Mouse (Mus musculus): ENCODE measurements at regions not wholly inside any gene's neighbourhood (a gene's known extent, or its start where the extent isn't known, plus 50 kb on each side); places are given as distances from the start of the nearest gene placed in this dataset.

DNA sequence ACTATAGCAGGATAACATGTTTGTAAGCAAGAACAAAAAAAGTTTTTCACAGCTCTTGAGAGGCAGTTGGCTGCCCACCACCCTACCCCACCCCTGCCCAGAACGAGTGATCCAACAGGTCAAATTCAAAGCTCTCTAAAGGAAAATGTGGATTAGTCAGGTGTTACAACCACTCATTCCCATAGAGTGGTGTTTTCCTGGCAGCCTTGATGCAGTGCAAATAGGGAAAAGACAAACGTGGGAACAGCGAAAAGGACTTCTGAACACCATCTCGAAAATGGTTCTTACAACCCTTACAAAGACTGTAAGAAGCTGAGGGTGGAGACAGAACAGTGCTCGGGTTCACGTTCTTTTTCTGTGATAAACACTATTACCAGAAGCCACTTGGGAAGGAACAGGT, 523.8 kb downstream of the Gja1 start:
- DNase-seq (ENCODE audit: low spot score): no peak
- Histone ChIP-seq H3K27ac (ENCODE audit: low read depth, low read length) (no peak overlapping the region), H3K4me3 (ENCODE audit: low read depth, low read length) (no peak overlapping the region), H3K27me3 (ENCODE audit: control insufficient read depth, insufficient read depth, low read length) (no peaks in the 10 kb centered on the region), H3K9me3 (ENCODE audit: control insufficient read depth, low read length) (no peaks in the 10 kb centered on the region), H3K4me1 (replicated peaks; ENCODE audit: control insufficient read depth, insufficient read depth, low read length) (no peaks in the 10 kb centered on the region), H3K4me2 (replicated peaks; ENCODE audit: low read depth, low read length) (no peak overlapping the region), H3K9ac (ENCODE audit: low read depth, low read length) (no peak overlapping the region), H3K36me3 (ENCODE audit: control insufficient read depth, insufficient read depth, low read length) (no peaks in the 10 kb centered on the region)
- no peak for ATAC-seq (ENCODE audit: low FRiP score)
- 92% methylated on average over 6 of the region's 6 CpGs for WGBS

DNA sequence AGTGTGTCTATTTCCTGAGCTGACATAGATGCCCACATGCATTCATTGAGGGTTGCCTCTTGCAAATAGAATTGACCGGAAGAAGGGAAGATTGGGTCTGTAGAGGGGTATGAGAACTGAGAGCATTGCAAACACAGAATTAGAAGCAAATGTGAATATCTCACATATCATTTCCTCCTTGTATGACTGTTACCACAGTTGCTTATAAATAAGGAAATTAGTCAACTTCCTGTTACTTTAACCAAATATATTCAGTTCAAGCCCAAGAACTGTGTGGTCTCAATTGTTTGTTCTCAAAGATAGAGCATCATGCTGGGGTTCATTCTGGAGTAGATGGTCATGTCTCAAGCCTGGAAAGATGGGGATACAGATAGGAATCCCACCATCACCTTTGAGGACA, 535.6 kb downstream of the Gja1 start:
- no peak overlapping the region for H3K9ac ChIP-seq (ENCODE audit: low read depth, low read length)
- H3K4me2 ChIP-seq (replicated peaks; ENCODE audit: low read depth, low read length): no peak overlapping the region
- H3K36me3 ChIP-seq (ENCODE audit: control insufficient read depth, insufficient read depth, low read length): no peaks in the 10 kb centered on the region
- ATAC-seq (ENCODE audit: low FRiP score): no peak
- H3K27ac ChIP-seq (ENCODE audit: low read depth, low read length): no peak overlapping the region
- no peaks in the 10 kb centered on the region for H3K4me1 ChIP-seq (replicated peaks; ENCODE audit: control insufficient read depth, insufficient read depth, low read length)
- no peaks in the 10 kb centered on the region for H3K9me3 ChIP-seq (ENCODE audit: control insufficient read depth, low read length)
- 100% methylated on average over 1 of the region's 1 CpGs for WGBS
- no peak overlapping the region for H3K4me3 ChIP-seq (ENCODE audit: low read depth, low read length)
- no peak for DNase-seq (ENCODE audit: low spot score)
- no peaks in the 10 kb centered on the region for H3K27me3 ChIP-seq (ENCODE audit: control insufficient read depth, insufficient read depth, low read length)

DNA sequence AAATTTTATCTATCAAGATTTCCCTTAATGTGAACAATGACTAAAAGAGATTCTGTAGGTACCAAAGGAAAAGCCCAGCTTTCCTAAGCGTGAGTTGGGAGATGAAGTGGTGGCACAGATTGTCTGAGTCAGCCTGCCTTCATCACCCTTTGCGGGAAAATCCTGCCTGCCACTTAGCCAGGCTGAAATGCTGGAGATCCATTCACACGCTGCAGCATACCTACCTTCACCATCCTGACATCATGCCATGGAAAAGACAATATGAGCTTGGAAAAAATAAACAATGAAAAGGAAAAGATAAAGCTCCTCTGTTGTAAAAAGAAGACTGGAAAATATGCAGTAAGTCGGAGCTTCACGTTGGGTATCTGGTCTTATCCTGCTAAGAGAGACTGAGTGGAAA, 537.0 kb downstream of the Gja1 start:
- H3K27me3 ChIP-seq (ENCODE audit: control insufficient read depth, insufficient read depth, low read length): no peaks in the 10 kb centered on the region
- H3K27ac ChIP-seq (ENCODE audit: low read depth, low read length): no peak overlapping the region
- DNase-seq (ENCODE audit: low spot score) (no peak), ATAC-seq (ENCODE audit: low FRiP score) (no peak)
- H3K9me3 ChIP-seq (ENCODE audit: control insufficient read depth, low read length): no peaks in the 10 kb centered on the region
- H3K36me3 ChIP-seq (ENCODE audit: control insufficient read depth, insufficient read depth, low read length): no peaks in the 10 kb centered on the region
- H3K4me2 ChIP-seq (replicated peaks; ENCODE audit: low read depth, low read length): no peak overlapping the region
- no peaks in the 10 kb centered on the region for H3K4me1 ChIP-seq (replicated peaks; ENCODE audit: control insufficient read depth, insufficient read depth, low read length)
- 82% methylated on average over 5 of the region's 5 CpGs for WGBS
- H3K9ac ChIP-seq (ENCODE audit: low read depth, low read length): no peak overlapping the region
- H3K4me3 ChIP-seq (ENCODE audit: low read depth, low read length): no peak overlapping the region

- no peaks in the 10 kb centered on the region for H3K27me3 ChIP-seq (ENCODE audit: control insufficient read depth, insufficient read depth, low read length)
- no peak overlapping the region for H3K9ac ChIP-seq (ENCODE audit: low read depth, low read length)
- no peak overlapping the region for H3K27ac ChIP-seq (ENCODE audit: low read depth, low read length)
- DNase-seq (ENCODE audit: low spot score) (no peak), ATAC-seq (ENCODE audit: low FRiP score) (no peak)
- H3K36me3 ChIP-seq (ENCODE audit: control insufficient read depth, insufficient read depth, low read length): no peaks in the 10 kb centered on the region
- no peak overlapping the region for H3K4me2 ChIP-seq (replicated peaks; ENCODE audit: low read depth, low read length)
- 80% methylated on average over 5 of the region's 5 CpGs for WGBS
- no peak overlapping the region for H3K4me3 ChIP-seq (ENCODE audit: low read depth, low read length)
- H3K9me3 ChIP-seq (ENCODE audit: control insufficient read depth, low read length): no peaks in the 10 kb centered on the region
- no peaks in the 10 kb centered on the region for H3K4me1 ChIP-seq (replicated peaks; ENCODE audit: control insufficient read depth, insufficient read depth, low read length)
Observed at GRCm38 (mm10) chr10:56918412-56918811, 541.3 kb downstream of the Gja1 start.

GRCm38 (mm10) chr10:56920711-56921672, 543.9 kb downstream of the Gja1 start:
- peak; percentile 45 for DNase-seq (ENCODE audit: low spot score)
- Histone ChIP-seq H3K9me3 (ENCODE audit: control insufficient read depth, low read length) (no peaks in the 10 kb centered on the region), H3K9ac (ENCODE audit: low read depth, low read length) (no peak overlapping the region), H3K27ac (ENCODE audit: low read depth, low read length) (0 out of 2 replicates have a peak overlapping the region, but pooled peaks have one; percentile 17), H3K4me3 (ENCODE audit: low read depth, low read length) (no peak overlapping the region), H3K4me1 (replicated peaks; ENCODE audit: control insufficient read depth, insufficient read depth, low read length) (no peaks in the 10 kb centered on the region), H3K4me2 (replicated peaks; ENCODE audit: low read depth, low read length) (no peak overlapping the region), H3K36me3 (ENCODE audit: control insufficient read depth, insufficient read depth, low read length) (no peaks in the 10 kb centered on the region), H3K27me3 (ENCODE audit: control insufficient read depth, insufficient read depth, low read length) (no peaks in the 10 kb centered on the region)
- peak; percentile 61 for ATAC-seq (ENCODE audit: low FRiP score)
- WGBS: 44% methylated on average over 20 of the region's 20 CpGs

DNA sequence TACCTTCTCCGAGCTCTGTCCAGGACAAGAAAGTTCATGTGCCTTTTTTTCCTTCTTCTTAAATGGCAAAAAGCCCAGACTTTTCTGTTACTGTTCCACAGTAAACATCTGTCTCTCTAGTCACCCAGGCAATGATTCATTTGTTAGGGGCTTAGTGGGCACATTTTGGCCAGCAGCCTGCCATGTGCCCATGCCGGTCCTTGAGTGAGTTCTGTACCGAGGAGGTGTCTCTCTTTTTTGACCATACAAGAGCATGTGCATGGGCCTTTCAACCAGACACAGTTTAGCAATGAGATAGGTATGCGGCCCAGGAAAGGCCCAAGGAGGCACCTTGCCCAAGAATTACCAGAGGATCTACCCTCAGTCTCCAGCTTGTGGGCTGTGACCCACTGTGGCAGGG, 551.0 kb upstream of the Hsf2 start:
- no peak overlapping the region for H3K4me2 ChIP-seq (replicated peaks; ENCODE audit: low read depth, low read length)
- DNase-seq (ENCODE audit: low spot score) (no peak), ATAC-seq (ENCODE audit: low FRiP score) (no peak)
- no peak overlapping the region for H3K9ac ChIP-seq (ENCODE audit: low read depth, low read length)
- no peaks in the 10 kb centered on the region for H3K27me3 ChIP-seq (ENCODE audit: control insufficient read depth, insufficient read depth, low read length)
- H3K9me3 ChIP-seq (ENCODE audit: control insufficient read depth, low read length): no peaks in the 10 kb centered on the region
- whole genome bisulfite sequencing: 89% methylated on average over 4 of the region's 4 CpGs
- no peaks in the 10 kb centered on the region for H3K4me1 ChIP-seq (replicated peaks; ENCODE audit: control insufficient read depth, insufficient read depth, low read length)
- no peak overlapping the region for H3K27ac ChIP-seq (ENCODE audit: low read depth, low read length)
- H3K4me3 ChIP-seq (ENCODE audit: low read depth, low read length): no peak overlapping the region
- H3K36me3 ChIP-seq (ENCODE audit: control insufficient read depth, insufficient read depth, low read length): no peaks in the 10 kb centered on the region

GRCm38 (mm10) chr10:56941972-56942371, 544.2 kb upstream of the Hsf2 start:
- 59% methylated on average over 4 of the region's 4 CpGs for WGBS
- Histone ChIP-seq H3K9me3 (ENCODE audit: control insufficient read depth, low read length) (no peaks in the 10 kb centered on the region), H3K9ac (ENCODE audit: low read depth, low read length) (no peak overlapping the region), H3K36me3 (ENCODE audit: control insufficient read depth, insufficient read depth, low read length) (no peaks in the 10 kb centered on the region), H3K27ac (ENCODE audit: low read depth, low read length) (no peak overlapping the region), H3K4me1 (replicated peaks; ENCODE audit: control insufficient read depth, insufficient read depth, low read length) (no peaks in the 10 kb centered on the region), H3K4me3 (ENCODE audit: low read depth, low read length) (no peak overlapping the region), H3K4me2 (replicated peaks; ENCODE audit: low read depth, low read length) (no peak overlapping the region), H3K27me3 (ENCODE audit: control insufficient read depth, insufficient read depth, low read length) (no peaks in the 10 kb centered on the region)
- ATAC-seq (ENCODE audit: low FRiP score) (no peak), DNase-seq (ENCODE audit: low spot score) (no peak)

DNA sequence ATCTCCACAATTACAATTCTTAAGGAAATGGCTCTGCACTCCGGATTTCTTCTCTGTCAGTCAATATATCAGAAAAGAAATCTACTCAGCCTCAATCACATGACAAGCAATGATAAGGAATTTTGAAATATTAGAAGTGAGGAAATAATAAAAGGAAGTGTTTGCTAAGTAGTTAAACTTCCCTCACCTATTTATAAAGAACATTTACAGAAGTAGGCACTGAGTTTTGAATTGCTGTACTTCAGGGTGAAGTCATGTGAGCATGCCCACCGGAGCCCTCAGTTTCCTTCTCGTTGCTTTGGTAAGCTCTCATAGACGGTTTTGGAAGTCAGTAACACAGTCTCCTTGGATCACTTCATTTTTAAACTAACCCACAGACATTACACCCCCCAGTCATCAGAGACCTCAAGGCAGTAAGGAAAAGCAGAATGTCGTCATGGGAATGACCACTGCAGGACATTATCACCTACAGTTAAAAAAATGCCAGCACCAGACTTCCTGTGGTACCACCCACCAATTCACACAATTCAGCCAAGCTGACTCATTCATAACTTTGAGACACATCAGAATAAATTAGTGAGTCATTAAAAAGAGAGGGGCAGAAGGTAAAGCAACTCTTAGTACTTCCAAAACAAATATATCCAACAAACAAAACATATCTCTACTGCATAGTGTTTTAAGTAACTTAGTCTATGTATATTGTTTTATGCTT, 541.6 kb upstream of the Hsf2 start:
- H3K9ac ChIP-seq (ENCODE audit: low read depth, low read length): no peak overlapping the region
- H3K4me3 ChIP-seq (ENCODE audit: low read depth, low read length): no peak overlapping the region
- H3K4me2 ChIP-seq (replicated peaks; ENCODE audit: low read depth, low read length): no peak overlapping the region
- no peaks in the 10 kb centered on the region for H3K36me3 ChIP-seq (ENCODE audit: control insufficient read depth, insufficient read depth, low read length)
- no peak for DNase-seq (ENCODE audit: low spot score)
- H3K4me1 ChIP-seq (replicated peaks; ENCODE audit: control insufficient read depth, insufficient read depth, low read length): no peaks in the 10 kb centered on the region
- H3K27me3 ChIP-seq (ENCODE audit: control insufficient read depth, insufficient read depth, low read length): no peaks in the 10 kb centered on the region
- 86% methylated on average over 5 of the region's 5 CpGs for WGBS
- no peak overlapping the region for H3K27ac ChIP-seq (ENCODE audit: low read depth, low read length)
- no peaks in the 10 kb centered on the region for H3K9me3 ChIP-seq (ENCODE audit: control insufficient read depth, low read length)
- no peak for ATAC-seq (ENCODE audit: low FRiP score)

GRCm38 (mm10) chr10:56956728-56957127, 529.5 kb upstream of the Hsf2 start:
- Histone ChIP-seq H3K27me3 (ENCODE audit: control insufficient read depth, insufficient read depth, low read length) (no peaks in the 10 kb centered on the region), H3K9ac (ENCODE audit: low read depth, low read length) (no peak overlapping the region), H3K27ac (ENCODE audit: low read depth, low read length) (no peak overlapping the region), H3K9me3 (ENCODE audit: control insufficient read depth, low read length) (no peaks in the 10 kb centered on the region), H3K4me3 (ENCODE audit: low read depth, low read length) (no peak overlapping the region), H3K4me1 (replicated peaks; ENCODE audit: control insufficient read depth, insufficient read depth, low read length) (no peaks in the 10 kb centered on the region), H3K36me3 (ENCODE audit: control insufficient read depth, insufficient read depth, low read length) (no peaks in the 10 kb centered on the region), H3K4me2 (replicated peaks; ENCODE audit: low read depth, low read length) (no peak overlapping the region)
- WGBS: 91% methylated on average over 2 of the region's 2 CpGs
- DNase-seq (ENCODE audit: low spot score): no peak
- ATAC-seq (ENCODE audit: low FRiP score): no peak

Data from hindbrain, embryonic 11.5 days (tissue).